Mouse (Mus musculus): ENCODE results near the gene Hes1. TPM values are rescaled to one million over a fixed set of nuclear protein-coding genes. Genes with fewer than 3 reads are reported as not detected.

The Hes1 gene
- 1 to 10 TPM; 5.5 to 6.0 TPM for polyA plus RNA-seq (2012; fragmentation: generic; extraction: Trizol)

GRCm38 (mm10) chr16:30063984-30064453 lies at the start of gene Hes1:
Gene Hes1, plus strand, starts transcription at chr16:30064384.

Other genes with a start within 250 kb of the Hes1 start
- not detected for gene Cpn2, start 203.1 kb downstream of the Hes1 start, polyA plus RNA-seq (2012; fragmentation: generic; extraction: Trizol)
- gene Lrrc15, start 218.9 kb downstream of the Hes1 start, polyA plus RNA-seq (2012; fragmentation: generic; extraction: Trizol), result under 1 TPM in 1 of 2 experiments, not detected in 1; 0.05 TPM
- gene Gp5, start 246.4 kb downstream of the Hes1 start, polyA plus RNA-seq (2012; fragmentation: generic; extraction: Trizol), result under 1 TPM; 0.02 to 0.96 TPM

All from C3H10T1/2 (cell line).